Mouse (Mus musculus) spleen, adult 2 months (tissue): ENCODE measurements around the gene Tbxas1. TPM values are rescaled to one million over a fixed set of nuclear protein-coding genes. Genes with fewer than 3 reads are reported as not detected.

Experiments used
- DNase-seq, 2 experiments: peaks; one replicate each; pipeline versions ENCODE4 v3.0.0 to v3.0.0-alpha.2; 2012 to 2021; ENCODE audit warnings: low spot score in 2 of 2, low read depth in 1 of 2
- H3K27ac ChIP-seq: fragments of 200-500 bp; 2 replicates; pipeline ENCODE4 v1.5.1; 2012; ENCODE audit warnings: low read length, inconsistent platforms; ENCODE audit not compliant: insufficient read depth
- H3K27me3 ChIP-seq: fragments of 200-500 bp; 2 replicates; pipeline ENCODE4 v1.6.1; 2012; ENCODE audit warnings: mild to moderate bottlenecking, moderate library complexity, low read length, inconsistent platforms; ENCODE audit not compliant: control insufficient read depth, insufficient read depth
- H3K36me3 ChIP-seq: fragments of 200-500 bp; 2 replicates; pipeline ENCODE4 v1.6.1; 2012; ENCODE audit warnings: mild to moderate bottlenecking, low read length, inconsistent platforms; ENCODE audit not compliant: control insufficient read depth, insufficient read depth
- H3K4me1 ChIP-seq: fragments of 200-500 bp; 2 replicates; pipeline ENCODE4 v1.6.1; 2011; ENCODE audit warnings: inconsistent platforms; ENCODE audit not compliant: control insufficient read depth, insufficient read depth, insufficient read length
- H3K4me3 ChIP-seq: fragments of 200-500 bp; 2 replicates; pipeline ENCODE4 v1.5.1; 2011; ENCODE audit warnings: mild to moderate bottlenecking, inconsistent platforms; ENCODE audit not compliant: insufficient read depth, insufficient read length; ENCODE audit errors: extremely low read depth
- CTCF ChIP-seq: fragments of 200-500 bp; IDR thresholded peaks from 2 replicates; pipeline ENCODE4 v1.5.1; 2011; ENCODE audit warnings: mild to moderate bottlenecking, inconsistent platforms; ENCODE audit not compliant: insufficient read depth, insufficient read length, insufficient replicate concordance; ENCODE audit errors: extremely low read depth
- POLR2A ChIP-seq: fragments of 200-500 bp; IDR thresholded peaks from 2 replicates; pipeline ENCODE4 v1.6.1; 2011; ENCODE audit warnings: low read depth, low read length, inconsistent platforms
- WGBS: fragments of 180-500 bp; shearing (Covaris S2); methylation state at CpG from one replicate; pipeline ENCODE4 v1.1.7; 2018; 5-methylcytosine and 5-hydroxymethylcytosine counted together
- polyA plus RNA-seq: library from polyadenylated mRNA; depleted of rRNA; stranded (reverse); fragments of >200 nt; gene quantifications from 2 replicates; pipeline ENCODE4 v1.2.3, GENCODE M21; 2012

Gene Tbxas1
- polyA plus RNA-seq, 1 experiment, result 14.0 TPM

- no peaks in the 10 kb centered on the region for H3K27me3 ChIP-seq
- no peak overlapping the region for H3K4me3 ChIP-seq
- no peaks in the 10 kb centered on the region for H3K36me3 ChIP-seq
- H3K4me1 ChIP-seq, result peaks cover 14% of the 10 kb centered on the region; the same call in 1 of the 2 replicates
- DNase-seq, result no peak
- no peak overlapping the region for H3K27ac ChIP-seq
- TF ChIP-seq CTCF (no peak), POLR2A (no peak)
- WGBS, result 83% methylated on average over 6 of the region's 6 CpGs
These were observed 95.6 kb downstream of the Tbxas1 start for GRCm38 (mm10) chr6:38970759-38971158.

GRCm38 (mm10) chr6:38972826-38973225 is 97.6 kb downstream of the Tbxas1 start:
- no peak for DNase-seq
- H3K27me3 ChIP-seq, result no peaks in the 10 kb centered on the region
- no peaks in the 10 kb centered on the region for H3K36me3 ChIP-seq
- 93% methylated on average over 1 of the region's 1 CpGs for WGBS
- TF ChIP-seq POLR2A (no peak), CTCF (no peak)
- no peak overlapping the region for H3K4me3 ChIP-seq
- H3K4me1 ChIP-seq, result peaks cover 14% of the 10 kb centered on the region; the same call in 1 of the 2 replicates
- H3K27ac ChIP-seq, result no peak overlapping the region

- 67% methylated on average over 10 of the region's 10 CpGs for WGBS
- H3K27ac ChIP-seq, result peak overlapping the region; percentile 65
- peaks cover 14% of the 10 kb centered on the region; the same call in 1 of the 2 replicates for H3K4me1 ChIP-seq
- DNase-seq, result peak in 1 of 2 experiments; percentile 17
- no peaks in the 10 kb centered on the region for H3K36me3 ChIP-seq
- no peak for TF ChIP-seq POLR2A
- no peak for TF ChIP-seq CTCF
- H3K27me3 ChIP-seq, result no peaks in the 10 kb centered on the region
- no peak overlapping the region for H3K4me3 ChIP-seq
These were observed 98.4 kb downstream of the Tbxas1 start for GRCm38 (mm10) chr6:38973441-38974161.

GRCm38 (mm10) chr6:38974162-38974525 is 98.9 kb downstream of the Tbxas1 start:
- H3K36me3 ChIP-seq, result no peaks in the 10 kb centered on the region
- TF ChIP-seq POLR2A (no peak), CTCF (no peak)
- WGBS, result 59% methylated on average over 1 of the region's 1 CpGs
- H3K27ac ChIP-seq, result peak overlapping the region; percentile 24; the same call in 1 of the 2 replicates
- no peak for DNase-seq
- no peaks in the 10 kb centered on the region for H3K27me3 ChIP-seq
- H3K4me1 ChIP-seq, result peaks cover 14% of the 10 kb centered on the region; the same call in 1 of the 2 replicates
- no peak overlapping the region for H3K4me3 ChIP-seq

GRCm38 (mm10) chr6:38974536-38975268 is 99.5 kb downstream of the Tbxas1 start:
- TF ChIP-seq CTCF (no peak), POLR2A (no peak)

GRCm38 (mm10) chr6:38975866-38976265 is 100.7 kb downstream of the Tbxas1 start:
- Histone ChIP-seq H3K4me3 (no peak overlapping the region), H3K36me3 (no peaks in the 10 kb centered on the region), H3K27ac (no peak overlapping the region), H3K4me1 (peaks cover 14% of the 10 kb centered on the region; the same call in 1 of the 2 replicates), H3K27me3 (no peaks in the 10 kb centered on the region)
- no peak for TF ChIP-seq CTCF
- TF ChIP-seq POLR2A, result no peak
- 83% methylated on average over 4 of the region's 4 CpGs for WGBS
- DNase-seq, result no peak

More at GRCm38 (mm10) chr6:38974536-38975268, 99.5 kb downstream of the Tbxas1 start:
- no peak overlapping the region for H3K4me3 ChIP-seq
- H3K36me3 ChIP-seq, result no peaks in the 10 kb centered on the region
- 44% methylated on average over 8 of the region's 8 CpGs for WGBS
- H3K4me1 ChIP-seq, result peaks cover 14% of the 10 kb centered on the region; the same call in 1 of the 2 replicates
- H3K27me3 ChIP-seq, result no peaks in the 10 kb centered on the region
- peak overlapping the region; percentile 53 for H3K27ac ChIP-seq
- peak; percentile 3 to 30 for DNase-seq

- no peaks in the 10 kb centered on the region for H3K27me3 ChIP-seq
These were observed 101.2 kb downstream of the Tbxas1 start for GRCm38 (mm10) chr6:38976355-38976754.

More at GRCm38 (mm10) chr6:38976355-38976754, 101.2 kb downstream of the Tbxas1 start:
- H3K4me3 ChIP-seq, result no peak overlapping the region
- no peak for DNase-seq
- no peak overlapping the region for H3K27ac ChIP-seq
- TF ChIP-seq CTCF (no peak), POLR2A (no peak)
- no peaks in the 10 kb centered on the region for H3K36me3 ChIP-seq
- 77% methylated on average over 2 of the region's 2 CpGs for WGBS
- H3K4me1 ChIP-seq, result peaks cover 14% of the 10 kb centered on the region; the same call in 1 of the 2 replicates
